Mouse (Mus musculus) testis, adult 2 months (tissue): ENCODE measurements at regions not wholly inside any gene's neighbourhood (a gene's known extent, or its start where the extent isn't known, plus 50 kb on each side); places are given as distances from the start of the nearest gene placed in this dataset.
A peak's percentile ranks its signal among the peaks of the same experiment; 100 is the strongest.

Source experiments
- H3K27ac ChIP-seq: fragments of 200-500 bp; 2 replicates; pipeline ENCODE4 v1.5.1; 2012; ENCODE audit warnings: low read depth, low read length; ENCODE audit not compliant: control insufficient read depth, insufficient read depth
- H3K27me3 ChIP-seq: fragments of 200-500 bp; 2 replicates; pipeline ENCODE4 v1.6.1; 2012; ENCODE audit warnings: mild to moderate bottlenecking, low read length, moderate library complexity; ENCODE audit not compliant: control insufficient read depth, insufficient read depth
- H3K36me3 ChIP-seq: fragments of 200-500 bp; 2 replicates; pipeline ENCODE4 v1.6.1; 2012; ENCODE audit warnings: mild to moderate bottlenecking, low read length; ENCODE audit not compliant: control insufficient read depth, insufficient read depth
- H3K4me1 ChIP-seq: fragments of 200-500 bp; 2 replicates; pipeline ENCODE4 v1.6.1; 2012; ENCODE audit warnings: low read length; ENCODE audit not compliant: control insufficient read depth, insufficient read depth
- H3K4me3 ChIP-seq: fragments of 200-500 bp; 2 replicates; pipeline ENCODE4 v1.5.1; 2012; ENCODE audit warnings: low read depth, mild to moderate bottlenecking, low read length, moderate library complexity, mixed read lengths; ENCODE audit not compliant: control insufficient read depth
- CTCF ChIP-seq: fragments of 200-500 bp; IDR thresholded peaks from 2 replicates; pipeline ENCODE4 v1.5.1; 2012; ENCODE audit warnings: low read depth, mild to moderate bottlenecking, inconsistent platforms, low read length, moderate library complexity; ENCODE audit not compliant: control insufficient read depth, insufficient read depth, insufficient replicate concordance
- POLR2A ChIP-seq: fragments of 200-500 bp; IDR thresholded peaks from 2 replicates; pipeline ENCODE4 v1.6.1; 2012; ENCODE audit warnings: low read depth, mild to moderate bottlenecking, inconsistent platforms, low read length, moderate library complexity; ENCODE audit not compliant: control insufficient read depth

DNA sequence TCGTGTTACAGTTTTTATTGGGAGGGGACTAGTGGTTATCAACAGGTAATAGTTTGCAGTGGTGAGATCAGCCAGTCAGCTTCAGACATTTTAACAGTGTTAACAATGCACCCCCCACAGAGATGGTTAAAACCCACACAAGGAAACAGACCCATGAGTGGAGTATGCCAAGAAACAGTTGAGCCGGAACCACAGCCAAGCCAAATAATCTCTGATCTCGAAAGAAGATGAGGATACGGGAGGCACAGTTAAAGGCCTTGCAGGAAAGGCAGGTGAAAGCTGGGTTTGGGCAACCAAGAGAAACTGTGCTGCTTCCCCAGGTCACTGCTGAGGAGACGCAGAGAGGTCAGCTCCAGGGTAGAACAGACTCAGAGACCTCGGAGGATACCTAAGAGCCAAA lies 631.0 kb downstream of the Zfp706 start:
- Histone ChIP-seq H3K4me1 (peaks cover 8% of the 10 kb centered on the region), H3K4me3 (no peak overlapping the region), H3K27ac (no peak overlapping the region), H3K36me3 (no peaks in the 10 kb centered on the region), H3K27me3 (no peaks in the 10 kb centered on the region)
- TF ChIP-seq CTCF = no peak
- no peak for TF ChIP-seq POLR2A

DNA sequence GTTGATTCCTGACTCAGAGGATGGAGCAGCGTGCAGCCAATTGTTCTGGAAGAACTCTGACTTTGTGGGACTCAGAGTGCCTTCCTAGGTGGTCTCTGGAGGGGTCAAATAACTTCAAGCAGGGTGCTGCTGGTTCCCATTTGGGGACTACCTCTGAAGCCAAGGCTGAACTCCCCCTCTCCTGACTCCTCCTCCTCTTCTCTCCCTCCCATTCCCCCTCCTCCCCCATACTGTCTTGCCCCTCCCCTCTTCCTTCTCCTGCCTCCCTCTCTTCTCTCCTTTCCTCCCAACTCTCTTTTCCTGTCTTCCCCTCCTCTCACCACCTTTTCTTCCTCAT lies 632.1 kb downstream of the Zfp706 start:
- no peaks in the 10 kb centered on the region for H3K36me3 ChIP-seq
- H3K4me1 ChIP-seq = peaks cover 8% of the 10 kb centered on the region
- TF ChIP-seq CTCF = no peak
- TF ChIP-seq POLR2A = no peak
- no peak overlapping the region for H3K4me3 ChIP-seq
- no peaks in the 10 kb centered on the region for H3K27me3 ChIP-seq
- H3K27ac ChIP-seq = no peak overlapping the region; the same call in 1 of the 2 replicates

DNA sequence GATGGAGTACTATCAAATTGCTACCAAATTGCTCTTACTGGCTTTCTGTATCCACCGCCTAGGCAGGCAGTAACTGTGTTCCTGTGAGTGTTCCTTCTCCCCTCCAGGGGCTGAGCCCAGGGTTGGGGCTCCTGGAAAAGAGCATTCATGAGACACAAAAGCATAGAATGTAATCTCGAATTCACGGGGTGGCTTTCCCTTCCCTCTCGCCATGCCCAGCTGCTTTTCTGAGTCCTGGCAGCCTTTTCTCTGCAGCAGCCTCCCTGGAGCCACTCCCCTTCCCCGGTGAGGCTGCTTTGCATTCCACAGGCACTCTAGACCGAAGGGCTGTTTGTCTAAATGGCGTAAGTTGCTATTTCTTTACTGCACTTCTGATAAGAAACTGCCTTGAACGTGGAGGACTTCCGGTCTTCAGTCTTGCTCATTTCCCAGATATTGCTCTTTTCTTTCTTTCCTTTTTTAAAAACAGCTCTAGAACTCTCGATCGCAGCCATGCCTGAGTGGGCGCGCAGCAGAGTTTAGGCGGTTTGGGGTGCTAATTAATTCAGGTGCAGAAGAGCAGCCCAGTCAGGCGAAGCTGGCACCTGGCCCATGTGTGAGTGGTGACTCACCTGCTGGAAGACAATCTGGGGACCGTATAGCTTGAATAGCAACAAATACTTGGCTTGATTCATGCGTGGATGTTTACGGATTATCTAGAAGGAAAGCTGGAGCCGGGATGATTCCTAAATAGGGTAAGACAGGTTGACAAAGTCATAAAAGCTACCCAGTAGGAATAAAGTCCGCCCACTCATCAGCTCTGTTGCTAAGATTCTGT lies 632.6 kb downstream of the Zfp706 start:
- Histone ChIP-seq H3K27ac (peak overlapping the region; percentile 73), H3K36me3 (no peaks in the 10 kb centered on the region), H3K27me3 (no peaks in the 10 kb centered on the region), H3K4me1 (peaks cover 8% of the 10 kb centered on the region), H3K4me3 (peak overlapping the region; percentile 54)
- TF ChIP-seq CTCF (no peak), POLR2A (no peak)

DNA sequence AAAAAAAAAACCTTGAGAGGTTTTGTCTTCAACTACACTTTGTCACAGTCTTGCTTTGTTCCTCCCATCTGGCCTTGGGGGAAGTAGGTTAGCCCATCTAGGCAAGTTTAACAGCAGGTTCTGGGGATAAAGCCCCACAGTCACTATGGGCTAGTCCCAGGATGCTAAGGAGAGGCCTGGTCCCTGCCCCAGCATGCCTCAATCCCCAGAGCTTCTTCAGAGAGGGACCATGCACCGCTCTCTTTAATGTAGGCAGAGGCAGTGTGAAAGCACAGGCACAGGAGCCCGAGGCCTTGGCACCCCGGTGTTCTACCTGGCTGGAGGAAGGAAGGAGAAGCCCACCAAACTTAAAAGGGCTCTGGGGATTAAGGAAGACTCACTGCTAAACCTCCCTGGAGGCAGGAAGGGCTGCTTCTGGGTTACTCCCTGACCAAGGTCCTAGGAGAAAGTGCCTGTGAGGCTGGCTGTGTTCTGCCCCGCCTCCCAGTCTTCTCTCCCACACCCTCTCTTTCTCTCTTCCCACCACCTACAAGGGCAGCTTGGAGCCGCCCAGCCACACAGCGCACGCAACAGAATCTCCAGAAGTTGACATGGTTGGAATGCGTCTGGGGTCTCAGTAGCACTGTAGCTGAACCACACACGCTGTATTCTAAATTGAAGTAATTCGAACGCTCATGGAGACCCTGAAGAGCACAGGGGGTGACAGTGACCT lies 633.5 kb downstream of the Zfp706 start:
- H3K27me3 ChIP-seq = no peaks in the 10 kb centered on the region
- peak overlapping the region; percentile 54 for H3K4me3 ChIP-seq
- no peaks in the 10 kb centered on the region for H3K36me3 ChIP-seq
- TF ChIP-seq POLR2A (peak; percentile 39; the same call in 1 of the 2 replicates), CTCF (no peak)
- H3K27ac ChIP-seq = peak overlapping the region; percentile 73
- H3K4me1 ChIP-seq = peaks cover 8% of the 10 kb centered on the region

DNA sequence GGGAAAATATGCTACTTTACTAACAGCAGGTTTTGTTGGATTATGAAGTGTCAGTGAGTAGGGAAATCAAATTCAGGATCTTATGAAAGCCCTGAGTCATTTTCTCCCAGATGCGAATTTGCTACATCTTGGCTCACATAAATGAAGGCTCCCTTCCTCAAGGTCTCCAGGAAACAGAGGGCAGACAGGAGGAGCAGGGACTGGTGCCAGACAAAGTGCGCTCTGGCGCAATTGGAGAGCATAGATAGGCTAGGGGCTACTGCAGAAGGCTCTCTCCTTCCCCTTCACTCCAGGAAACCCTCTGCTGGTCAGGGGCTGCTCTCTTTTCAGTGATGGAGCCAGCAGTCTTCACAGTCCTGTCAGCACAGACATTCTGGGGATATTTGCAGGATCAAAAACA lies 634.1 kb downstream of the Zfp706 start:
- H3K36me3 ChIP-seq = no peaks in the 10 kb centered on the region
- peaks cover 8% of the 10 kb centered on the region for H3K4me1 ChIP-seq
- H3K27me3 ChIP-seq = no peaks in the 10 kb centered on the region
- TF ChIP-seq POLR2A = no peak
- TF ChIP-seq CTCF = no peak
- H3K27ac ChIP-seq = no peak overlapping the region
- no peak overlapping the region for H3K4me3 ChIP-seq

DNA sequence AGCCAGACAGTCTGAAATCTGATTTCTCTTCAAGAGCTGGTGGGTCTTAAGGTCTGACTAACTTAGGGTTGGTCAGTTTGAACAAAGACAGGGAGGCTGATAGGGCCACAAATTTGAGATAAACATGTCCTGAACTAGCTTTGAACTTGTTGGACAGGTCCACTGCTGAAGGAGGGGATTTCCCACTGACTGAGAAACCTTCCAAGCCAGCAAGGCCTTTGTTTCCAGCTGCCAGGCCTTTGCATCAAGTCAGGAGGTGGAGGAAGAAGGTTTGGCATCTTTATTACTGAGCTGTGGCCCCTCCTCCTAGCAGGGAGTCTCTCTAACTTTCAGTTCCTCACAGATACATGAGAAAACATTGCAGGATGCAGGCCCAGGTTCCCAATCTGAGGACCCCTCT lies 636.2 kb downstream of the Zfp706 start:
- no peaks in the 10 kb centered on the region for H3K27me3 ChIP-seq
- H3K36me3 ChIP-seq = no peaks in the 10 kb centered on the region
- no peak overlapping the region for H3K27ac ChIP-seq
- H3K4me3 ChIP-seq = no peak overlapping the region
- peaks cover 8% of the 10 kb centered on the region for H3K4me1 ChIP-seq
- TF ChIP-seq CTCF (no peak), POLR2A (no peak)

DNA sequence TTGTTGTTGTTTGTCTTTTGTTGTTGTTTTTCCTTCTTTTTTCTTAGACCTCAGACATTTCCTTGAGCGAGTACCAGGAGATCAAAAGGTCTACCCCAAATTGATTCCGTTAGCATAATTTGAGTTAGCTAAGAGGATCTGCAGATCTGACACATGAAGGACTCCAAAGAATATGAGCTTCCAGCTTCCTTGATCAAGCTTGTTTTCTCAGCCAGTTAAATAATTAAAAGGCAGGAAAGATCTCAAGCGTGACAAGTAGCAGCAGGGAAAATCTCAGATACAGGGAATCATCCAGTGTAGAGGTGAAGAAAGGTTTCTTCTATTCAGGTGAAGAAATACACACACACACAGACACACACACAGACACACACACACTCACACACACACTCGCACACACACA lies 636.7 kb downstream of the Zfp706 start:
- H3K27ac ChIP-seq = no peak overlapping the region
- no peak for TF ChIP-seq POLR2A
- no peak for TF ChIP-seq CTCF
- H3K4me1 ChIP-seq = peaks cover 8% of the 10 kb centered on the region

More for the DNA sequence above, 636.7 kb downstream of the Zfp706 start:
- Histone ChIP-seq H3K4me3 (no peak overlapping the region), H3K27me3 (no peaks in the 10 kb centered on the region), H3K36me3 (no peaks in the 10 kb centered on the region)
